Mouse (Mus musculus) layer of hippocampus, adult 11-12 months (tissue): Measurements from ENCODE around the gene Gns.
A peak's percentile ranks its signal among the peaks of the same experiment; 100 is the strongest.
"Not testable (repeated sequence)": the region's sequence is repeated elsewhere in the genome, so short reads cannot be mapped to it uniquely, and the experiment has no call there.

Source experiments
- DNase-seq: peaks from one replicate; pipeline ENCODE4 v3.0.0; 2022; ENCODE audit warnings: low spot score

Gene Gns

DNA sequence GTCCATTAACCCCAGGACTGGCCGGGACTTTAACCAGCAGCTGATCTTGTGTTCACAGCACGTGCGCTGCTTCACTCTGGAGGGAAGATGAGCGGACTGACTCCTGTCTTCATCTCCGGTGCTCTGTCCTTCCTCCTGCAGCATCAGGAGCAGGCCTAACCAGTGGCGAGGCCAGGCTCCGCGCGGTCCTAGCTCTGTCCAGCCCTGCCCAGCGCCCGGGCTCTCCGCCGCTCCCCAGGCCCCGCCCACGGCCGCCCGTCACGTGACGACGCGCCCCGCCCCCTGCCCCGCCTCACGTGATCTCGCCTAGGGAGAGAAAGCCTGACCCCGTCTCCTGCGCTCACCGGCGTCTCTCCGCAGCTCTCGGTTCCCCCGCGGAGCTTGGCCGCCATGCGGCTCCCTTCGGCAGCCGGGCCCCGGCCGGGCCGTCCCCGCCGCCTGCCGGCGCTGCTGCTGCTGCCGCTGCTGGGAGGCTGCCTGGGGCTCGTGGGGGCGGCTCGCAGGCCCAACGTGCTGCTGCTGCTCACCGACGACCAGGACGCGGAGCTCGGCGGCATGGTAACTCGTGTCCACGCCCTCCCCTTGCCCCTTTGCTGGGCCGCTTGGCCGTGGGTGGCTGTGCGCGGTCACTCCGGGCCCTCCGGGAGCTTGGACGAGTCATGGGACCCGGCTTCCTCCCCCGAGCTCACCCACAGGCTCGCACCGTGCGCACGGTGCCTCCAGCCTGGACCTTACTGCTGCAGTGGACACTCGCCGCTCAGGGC is at the start of gene Gns:
TSS of gene Gns (plus strand) at position 290 of the 764 bp plus-strand sequence.
- DNase-seq, result peak; percentile 83

- DNase-seq, result no peak
Measured at GRCm38 (mm10) chr10:121315321-121316283, 49.3 kb upstream of the Gns start.

DNA sequence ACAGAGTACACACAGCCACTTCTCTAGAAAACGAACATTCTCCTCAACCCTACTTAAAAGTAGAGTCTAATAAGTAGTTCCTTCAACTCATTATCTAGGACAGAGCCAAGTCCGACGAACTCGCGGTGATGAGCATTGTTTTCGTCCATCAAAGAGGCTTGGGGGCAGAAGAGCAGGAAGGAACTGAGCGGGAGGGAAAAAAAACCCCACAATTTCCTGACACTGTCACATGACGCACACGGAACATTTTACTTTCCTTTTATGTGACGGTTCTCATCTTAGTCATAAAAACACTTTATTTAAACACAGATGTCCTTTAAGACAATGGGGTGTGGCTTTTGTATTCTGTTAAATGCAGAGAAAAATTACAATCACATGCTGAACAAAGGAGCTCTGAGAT is 48.5 kb upstream of the Gns start:
- no peak for DNase-seq

DNA sequence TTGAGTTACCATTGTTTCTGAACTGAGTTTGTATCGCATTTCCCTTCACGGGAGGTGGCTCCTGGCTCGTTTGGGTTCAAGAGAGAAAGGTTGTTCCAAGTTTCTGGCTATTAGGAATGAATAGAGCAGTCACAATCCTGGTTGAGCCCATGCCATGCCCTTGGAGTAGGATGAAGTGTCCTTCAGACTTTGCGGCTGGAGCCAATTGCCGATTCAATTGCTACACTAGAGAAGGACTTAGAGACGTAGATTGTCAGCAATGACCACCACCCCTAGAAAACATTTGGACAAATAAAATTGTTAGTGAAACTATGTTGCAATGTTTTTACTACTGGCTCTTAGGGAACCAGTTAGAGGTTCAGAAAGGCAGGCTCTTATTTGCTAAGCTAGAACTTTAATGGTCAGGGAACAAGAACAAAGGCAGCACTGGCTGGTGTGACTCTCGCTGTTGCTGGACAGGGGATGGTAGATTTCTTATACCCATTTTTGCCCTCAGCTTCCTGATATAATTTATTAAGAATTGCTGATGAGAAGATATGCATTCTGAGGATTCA is 46.4 kb upstream of the Gns start:
- DNase-seq, result no peak

DNA sequence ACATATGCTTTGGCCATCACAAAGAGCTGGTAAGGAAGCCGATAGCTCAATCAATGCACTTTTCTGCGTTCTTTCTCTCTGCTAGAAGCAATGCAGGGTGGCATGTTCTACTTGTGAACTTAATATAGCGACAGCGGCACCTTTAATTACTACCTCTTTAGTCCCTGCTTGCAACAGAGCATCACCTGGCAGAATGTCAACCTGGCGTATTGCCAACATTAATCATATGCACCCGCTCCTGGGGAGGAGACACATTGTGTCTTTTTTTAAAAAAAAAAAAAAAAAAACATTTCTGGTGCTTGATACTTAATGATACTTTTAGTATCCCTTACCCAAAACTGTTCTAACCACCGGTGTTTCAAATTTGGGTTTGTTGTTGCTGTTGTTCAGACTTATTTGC is 41.4 kb upstream of the Gns start:
- DNase-seq, result no peak

DNA sequence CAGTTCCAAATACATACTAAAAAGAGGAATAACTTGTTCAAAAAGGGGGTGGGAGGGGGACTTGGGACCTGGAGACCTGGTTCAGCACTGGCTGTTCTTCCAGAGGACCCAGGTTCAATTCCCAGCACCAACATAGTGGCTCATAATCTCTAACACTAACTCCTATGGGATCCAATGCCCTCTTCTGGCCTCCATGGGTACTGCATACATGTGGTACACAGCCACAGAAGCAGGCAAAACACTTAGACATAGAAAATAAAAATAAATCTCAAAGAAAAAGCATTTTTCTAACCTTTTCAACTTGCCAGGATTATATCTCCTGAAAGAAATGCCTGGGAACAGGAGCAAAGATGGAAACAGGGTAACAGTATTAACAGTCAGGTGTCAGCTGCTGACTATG is 38.7 kb upstream of the Gns start:
- DNase-seq, result no peak

GRCm38 (mm10) chr10:121329586-121329985 is 35.3 kb upstream of the Gns start:
- no peak for DNase-seq

DNA sequence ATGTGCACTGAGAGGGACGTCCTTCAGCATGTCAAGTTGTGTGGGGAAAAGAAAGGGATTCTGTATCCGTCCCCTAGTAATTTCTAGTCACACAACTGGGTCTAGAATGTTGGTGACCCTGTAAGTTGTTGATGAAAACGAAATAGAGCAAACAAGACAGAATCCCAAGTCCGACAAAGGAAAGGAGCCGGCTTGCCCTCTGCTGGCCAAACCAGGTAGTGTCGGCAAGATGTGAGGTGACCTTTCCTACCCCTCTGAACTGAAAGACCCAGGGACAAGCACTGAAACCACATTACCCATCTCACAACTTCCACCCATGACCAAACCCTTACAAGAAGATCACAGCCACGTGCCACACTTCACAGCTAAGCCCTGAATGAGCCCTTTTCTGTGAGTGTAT is 34.0 kb upstream of the Gns start:
- DNase-seq, result peak; percentile 69

GRCm38 (mm10) chr10:121334576-121334975 is 30.3 kb upstream of the Gns start:
- peak; percentile 72 for DNase-seq

DNA sequence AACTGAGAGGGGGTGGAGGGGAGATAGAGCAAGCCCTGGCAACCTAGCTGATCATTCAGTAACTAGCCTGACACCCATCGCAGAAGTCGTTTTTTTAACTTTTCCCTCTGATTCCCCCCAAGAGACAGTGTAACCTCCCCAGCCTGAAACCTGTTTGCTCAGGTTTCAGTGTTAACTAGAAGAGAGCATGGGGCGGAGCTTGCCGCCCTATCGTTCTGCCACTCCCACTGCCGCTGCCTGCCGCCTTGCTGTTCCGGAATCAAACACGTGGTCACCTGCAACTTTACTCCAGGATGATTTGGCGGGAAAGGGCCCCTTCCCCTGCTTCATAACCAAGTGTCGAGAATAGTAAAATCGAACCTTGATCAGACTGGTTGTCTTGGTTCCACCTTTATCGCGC is 28.4 kb upstream of the Gns start:
- DNase-seq, result not testable (repeated sequence)

- DNase-seq, result no peak
Measured at GRCm38 (mm10) chr10:121340754-121341593, 23.9 kb upstream of the Gns start.

DNA sequence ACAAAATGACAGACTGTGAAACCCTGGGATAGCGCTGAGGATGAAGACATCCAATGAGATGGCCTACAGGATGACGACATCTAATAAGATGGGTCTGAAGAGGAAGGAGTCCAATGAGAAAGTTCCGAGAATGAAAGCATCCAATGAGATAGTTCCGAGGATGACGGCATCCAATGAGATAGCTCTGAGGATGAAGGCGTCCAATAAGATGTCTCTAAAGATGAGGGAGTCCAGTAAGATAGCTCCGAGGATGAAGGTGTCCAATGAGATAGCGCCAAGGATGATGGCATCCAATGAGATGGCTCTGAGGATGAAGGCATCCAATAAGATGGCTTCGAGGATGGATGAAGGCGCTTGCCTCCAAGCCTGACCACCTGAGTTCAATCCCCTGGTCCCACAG is 22.6 kb upstream of the Gns start:
- no peak for DNase-seq

GRCm38 (mm10) chr10:121343867-121344266 is 21.0 kb upstream of the Gns start:
- DNase-seq, result no peak

DNA sequence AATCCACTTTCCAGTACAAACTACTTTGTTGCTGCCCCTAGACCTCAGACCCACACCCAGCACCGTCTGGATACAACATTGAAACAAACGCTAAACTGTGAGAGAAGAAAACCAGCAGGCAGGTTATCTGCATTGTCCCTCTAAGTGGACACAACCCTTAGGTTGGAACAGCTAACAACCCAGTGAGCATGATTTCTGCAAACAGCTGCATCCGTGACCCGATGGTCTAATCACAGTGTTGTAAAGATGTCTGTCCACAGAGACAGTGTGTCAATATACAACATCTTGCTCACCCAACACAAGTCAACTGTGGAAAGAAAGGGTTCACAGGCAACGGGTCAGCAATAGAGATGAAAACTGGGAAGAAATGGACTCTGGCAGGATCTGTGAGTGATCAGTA is 15.6 kb upstream of the Gns start:
- DNase-seq, result no peak

- DNase-seq, result no peak
Measured at GRCm38 (mm10) chr10:121350357-121351065, 14.4 kb upstream of the Gns start.

DNA sequence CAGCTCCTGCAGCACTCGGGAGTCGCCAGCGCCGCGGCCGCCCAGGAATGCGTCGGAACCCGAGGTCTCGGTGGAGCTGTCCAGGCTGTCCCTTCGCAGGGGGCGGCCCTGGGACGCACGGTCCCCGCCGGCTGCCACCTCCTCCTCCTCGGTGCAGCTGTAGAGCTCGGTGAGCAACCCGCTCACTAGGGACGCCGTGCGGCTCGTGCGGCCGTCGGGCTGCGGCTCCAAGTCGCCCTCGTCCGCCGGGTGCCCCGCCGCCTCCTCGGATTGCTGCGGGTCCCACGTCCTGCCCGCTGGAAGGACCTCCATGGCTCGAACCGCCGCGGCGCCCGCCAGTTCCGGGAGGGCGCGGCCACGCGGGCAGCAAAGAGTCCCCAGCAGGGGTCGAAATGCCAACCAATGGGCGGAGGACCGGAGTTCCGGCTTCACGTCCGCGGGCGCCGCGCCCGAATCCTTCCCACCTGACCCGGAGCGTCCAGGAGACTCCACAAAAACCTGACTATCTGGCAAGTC is 13.8 kb upstream of the Gns start, which contains the start of gene Tbc1d30:
TSS of gene Tbc1d30 (minus strand) at position 213 of the 516 bp plus-strand sequence.
- DNase-seq, result no peak

GRCm38 (mm10) chr10:121351692-121352290 is 13.1 kb upstream of the Gns start:
- DNase-seq, result no peak

- no peak for DNase-seq
Measured at GRCm38 (mm10) chr10:121360358-121360757, 4.5 kb upstream of the Gns start.

DNA sequence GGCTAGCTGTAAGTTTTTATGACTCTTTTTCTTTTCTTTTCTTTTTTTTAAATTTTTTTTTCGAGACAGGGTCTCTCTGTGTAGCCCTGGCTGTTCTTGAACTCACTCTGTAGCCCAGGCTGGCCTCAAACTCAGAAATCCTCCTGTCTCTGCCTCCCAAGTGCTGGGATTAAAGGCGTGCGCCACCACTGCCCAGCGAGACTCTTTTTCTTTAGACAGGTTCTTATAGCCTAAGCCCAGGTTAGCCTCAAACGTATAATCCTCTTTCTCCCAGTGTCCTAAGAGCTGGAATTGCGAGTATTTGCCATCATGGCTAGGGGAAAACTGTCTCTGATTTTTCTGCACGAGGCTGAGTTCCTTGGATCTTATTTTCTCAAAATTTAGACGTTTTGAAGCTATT is 1.7 kb upstream of the Gns start:
- DNase-seq, result no peak

DNA sequence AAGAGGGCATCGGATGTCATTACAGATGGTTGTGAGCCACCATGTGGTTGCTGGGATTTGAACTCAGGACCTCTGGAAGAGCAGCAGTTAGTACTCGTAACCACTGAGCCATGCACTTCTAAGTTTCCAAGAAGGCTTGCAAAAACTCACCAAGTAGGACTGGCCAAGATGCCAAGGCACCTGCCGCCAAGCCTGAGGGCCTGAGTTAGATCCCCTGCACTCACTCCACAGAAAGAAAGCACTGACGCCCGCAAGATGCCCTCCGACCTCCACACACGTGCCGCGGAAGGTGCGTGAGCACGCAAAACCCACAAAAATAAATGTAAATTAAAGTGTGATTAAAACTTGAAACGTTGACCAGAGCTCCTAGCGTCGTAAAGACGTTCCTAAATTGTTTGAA is 584 bp upstream of the Gns start:
- DNase-seq, result no peak
